Mouse (Mus musculus) cerebellum, adult 9-10 months (tissue): Measurements from ENCODE around the gene Slc25a20.
A peak's percentile ranks its signal among the peaks of the same experiment; 100 is the strongest.
"Not testable (repeated sequence)": the region's sequence is repeated elsewhere in the genome, so short reads cannot be mapped to it uniquely, and the experiment has no call there.

Experiments
- DNase-seq: peaks from one replicate; pipeline ENCODE4 v3.0.0; 2022

The Slc25a20 gene

DNA sequence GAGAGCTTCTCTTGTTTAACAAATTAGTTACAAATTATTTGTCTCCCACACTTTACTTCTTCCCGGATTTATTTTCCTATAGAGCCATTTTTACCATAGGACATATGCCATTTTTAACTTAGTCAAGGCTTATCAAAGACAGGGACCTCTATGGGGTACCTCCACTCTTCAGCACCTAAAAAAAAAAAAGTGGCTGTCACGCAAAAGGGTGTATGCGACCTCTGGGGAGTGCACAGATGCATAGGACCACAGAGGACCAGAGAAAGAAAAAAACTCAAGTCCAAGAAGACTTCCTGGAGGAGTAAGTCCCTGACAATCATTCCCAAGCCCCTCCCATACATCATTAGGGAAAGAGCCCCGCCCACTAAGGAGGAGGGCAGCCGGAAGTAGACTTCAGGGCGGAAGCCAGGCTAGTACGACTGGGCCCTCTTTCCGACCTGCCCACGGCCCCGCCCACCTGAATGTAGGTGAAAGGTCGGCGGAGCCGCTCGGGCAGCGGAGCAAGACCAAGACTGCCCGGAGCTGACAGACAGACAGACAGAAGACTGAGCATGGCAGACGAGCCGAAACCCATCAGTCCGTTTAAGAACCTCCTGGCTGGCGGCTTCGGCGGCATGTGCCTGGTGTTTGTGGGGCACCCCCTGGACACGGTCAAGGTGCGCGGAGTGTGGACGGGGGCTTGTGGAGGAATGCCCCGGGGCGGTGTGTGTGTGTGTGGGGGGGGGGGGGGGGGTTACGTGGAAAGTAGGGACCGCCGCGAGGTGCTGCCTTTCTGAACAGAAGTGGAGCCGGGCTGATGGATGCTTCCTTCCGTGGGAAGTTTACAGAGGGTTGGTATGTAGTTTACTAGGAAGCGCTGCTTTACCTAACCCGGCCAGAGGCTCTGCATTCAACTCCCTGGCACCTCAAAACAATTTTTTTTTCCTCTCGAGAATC lies at the start of gene Slc25a20:
TSS of gene Slc25a20 (plus strand) at position 412 of the 936 bp plus-strand sequence.
- peak; percentile 77 for DNase-seq

DNA sequence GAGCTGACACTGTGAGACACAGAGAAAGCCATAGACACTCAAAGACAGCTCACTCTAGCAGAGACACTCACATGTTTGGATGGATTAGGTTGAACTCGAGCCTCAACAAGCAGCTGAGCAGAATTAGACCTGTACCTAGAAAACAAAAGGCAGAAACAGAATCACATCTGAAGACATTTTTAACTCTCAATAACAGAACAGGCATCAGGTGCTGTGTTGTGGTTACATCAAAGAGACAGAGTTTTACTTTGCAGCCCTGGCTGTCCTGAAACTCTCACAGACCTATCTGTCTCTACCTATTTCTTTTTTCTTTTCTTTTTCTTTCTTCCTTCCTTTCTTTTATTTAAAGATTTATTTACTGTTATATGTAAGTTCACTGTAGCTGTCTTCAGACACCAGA lies 44.6 kb upstream of the Slc25a20 start:
- DNase-seq, result no peak

DNA sequence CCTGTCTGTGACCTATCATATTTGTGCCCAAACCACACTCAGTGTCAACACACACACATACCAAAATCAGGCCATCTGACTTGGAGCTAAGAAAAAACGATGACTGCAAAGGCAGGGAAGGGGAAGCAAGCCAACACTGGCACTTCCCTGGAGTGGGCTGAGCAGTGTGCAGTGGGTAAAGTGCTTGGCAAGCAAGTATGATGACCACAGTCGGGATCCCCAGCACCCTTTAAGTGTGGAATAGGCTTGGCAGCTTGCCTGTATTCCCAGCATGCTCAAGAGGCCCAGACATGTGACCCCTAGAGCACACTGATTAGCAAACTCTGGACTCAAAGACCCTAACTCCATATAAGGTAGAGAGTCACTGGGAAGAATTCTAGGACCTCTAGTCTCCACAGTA lies 35.4 kb upstream of the Slc25a20 start:
- DNase-seq, result no peak

DNA sequence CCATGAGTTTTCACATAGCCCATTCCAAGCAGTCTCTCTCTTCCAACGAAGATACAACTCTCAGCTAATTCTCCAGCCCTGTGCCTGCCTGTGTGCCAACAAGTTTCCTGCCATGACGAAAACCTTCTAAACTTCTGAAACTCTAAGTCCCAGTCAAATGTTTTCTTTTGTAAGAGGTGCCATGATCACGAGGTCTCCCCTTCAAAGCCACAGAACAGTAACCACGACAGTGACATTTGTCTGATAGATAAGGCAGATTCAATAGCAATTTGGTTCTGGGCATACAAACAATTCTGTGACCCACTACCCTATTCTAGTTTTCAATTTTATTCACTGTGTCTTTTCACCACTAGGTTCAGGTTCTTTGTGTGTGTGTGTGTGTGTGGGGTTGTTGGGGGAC lies 33.7 kb upstream of the Slc25a20 start:
- no peak for DNase-seq

DNA sequence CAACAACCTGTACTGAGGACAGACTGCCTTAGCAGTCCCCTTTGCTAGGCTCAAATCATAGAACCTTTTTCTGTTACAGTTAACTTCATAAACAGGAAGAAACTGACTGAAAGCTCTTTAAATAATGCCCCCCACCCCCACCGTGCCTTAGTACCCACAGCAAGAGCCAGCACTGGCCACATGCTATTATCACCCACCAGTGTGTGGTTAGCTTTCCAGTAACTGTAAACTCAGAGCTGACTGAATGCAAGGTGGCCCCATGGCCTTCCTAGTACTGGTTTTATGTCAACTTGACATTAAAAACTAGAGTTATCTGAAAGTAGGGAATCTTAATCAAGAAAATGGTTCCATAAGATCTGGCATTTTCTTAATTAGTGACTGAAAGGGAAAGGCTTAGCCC lies 31.2 kb upstream of the Slc25a20 start:
- no peak for DNase-seq

DNA sequence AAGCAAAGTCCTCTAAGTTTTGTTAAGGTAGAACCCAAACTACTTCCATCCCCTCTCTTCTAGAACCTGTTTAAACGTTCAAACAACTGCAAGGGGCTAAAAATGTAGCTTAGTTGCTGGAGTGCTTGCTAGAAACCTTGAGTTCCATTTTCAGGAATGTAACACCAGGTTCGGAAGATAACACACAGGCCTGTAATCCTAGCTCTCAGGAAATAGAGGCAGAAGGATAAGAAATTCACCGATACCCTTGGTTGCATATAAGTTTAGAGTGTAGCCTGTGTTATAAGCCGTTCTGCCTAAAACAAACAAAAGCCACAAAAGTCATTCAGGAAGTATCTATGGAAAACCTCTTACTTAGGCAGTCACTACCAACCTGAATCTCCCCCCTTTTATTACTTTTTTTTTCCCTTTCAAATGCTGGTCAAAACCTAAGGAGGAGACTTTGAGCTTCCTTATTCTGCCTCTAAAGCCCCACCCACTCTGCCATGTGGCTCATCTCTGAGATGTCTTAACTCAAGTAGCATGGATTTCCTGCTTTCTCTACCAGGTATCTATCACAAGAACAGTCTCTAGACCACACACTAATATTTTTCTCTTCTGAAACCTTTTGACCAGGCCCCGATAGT lies 30.1 kb upstream of the Slc25a20 start:
- DNase-seq, result no peak

DNA sequence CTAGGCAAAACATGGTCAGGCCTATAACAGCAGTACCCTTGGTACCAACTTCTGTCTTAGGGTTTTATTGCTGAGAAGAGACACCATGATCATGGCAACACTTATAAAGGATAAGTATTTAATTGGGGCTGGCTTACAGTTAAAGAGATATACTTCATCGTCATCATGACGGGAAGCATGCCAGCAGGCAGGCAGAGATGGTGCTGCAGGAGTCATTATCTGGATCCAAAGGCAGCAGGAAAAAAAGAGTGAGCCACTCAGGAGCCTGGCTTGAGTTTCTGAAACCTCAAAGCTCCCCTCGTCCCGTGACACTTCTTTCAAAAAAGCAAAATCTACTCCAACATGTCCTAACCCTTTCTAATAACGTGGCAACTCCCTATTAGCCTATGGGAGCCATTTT lies 29.5 kb upstream of the Slc25a20 start:
- DNase-seq, result no peak

DNA sequence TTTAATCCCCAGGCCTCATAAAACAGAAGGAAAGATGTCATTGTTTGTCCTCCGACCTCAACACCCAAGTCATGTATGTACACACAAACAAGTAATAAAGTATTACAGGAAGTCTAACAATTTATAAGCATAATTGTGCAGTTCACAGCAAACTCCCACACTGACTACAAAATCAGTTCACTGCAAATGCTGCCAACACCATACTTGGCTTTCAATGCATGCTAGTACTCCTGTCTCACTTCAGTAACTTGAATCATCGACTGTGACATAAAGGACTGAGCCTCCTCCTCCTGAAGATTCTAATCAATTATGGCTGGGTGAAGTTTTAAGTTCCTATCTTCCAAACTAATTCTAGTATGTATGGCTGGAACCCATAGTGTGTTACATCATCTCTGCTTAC lies 28.0 kb upstream of the Slc25a20 start:
- no peak for DNase-seq

DNA sequence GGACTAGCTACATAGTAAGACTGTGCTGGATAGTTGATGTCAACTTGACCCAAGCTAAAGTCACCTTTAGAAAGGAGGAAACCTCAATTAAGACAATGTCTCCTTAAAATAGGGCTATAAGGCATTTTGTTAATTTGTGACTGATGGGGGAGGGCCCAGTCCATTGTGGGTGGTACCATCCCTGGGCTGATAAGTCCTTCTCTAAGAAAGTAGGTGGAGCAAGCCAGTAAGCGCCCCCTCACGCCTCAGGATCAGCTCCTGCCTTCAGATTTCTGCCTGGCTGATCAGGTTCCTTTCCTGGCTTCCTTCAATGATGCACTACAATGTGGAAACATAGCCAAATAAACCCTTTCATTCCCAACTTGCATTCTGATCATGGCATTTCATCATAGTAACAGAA lies 26.5 kb upstream of the Slc25a20 start:
- DNase-seq, result no peak

DNA sequence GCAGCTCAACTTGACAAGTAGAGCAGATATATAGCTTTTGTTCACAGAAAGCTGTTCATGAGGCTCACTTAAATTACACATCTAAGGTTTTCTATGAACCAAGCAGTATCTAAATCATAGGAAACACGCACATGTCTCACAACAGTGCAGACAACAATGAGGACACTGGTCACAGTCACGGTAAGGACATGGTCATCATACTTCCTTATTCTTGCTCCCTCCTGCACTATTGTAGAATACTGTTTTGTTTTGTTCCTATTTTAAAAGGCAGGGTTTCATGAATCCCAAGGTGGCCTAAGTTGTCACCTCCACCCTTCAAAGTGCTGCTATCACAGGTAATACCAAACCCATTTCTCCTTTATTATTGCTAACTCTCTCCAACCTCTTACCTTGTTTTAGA lies 22.1 kb upstream of the Slc25a20 start:
- no peak for DNase-seq

DNA sequence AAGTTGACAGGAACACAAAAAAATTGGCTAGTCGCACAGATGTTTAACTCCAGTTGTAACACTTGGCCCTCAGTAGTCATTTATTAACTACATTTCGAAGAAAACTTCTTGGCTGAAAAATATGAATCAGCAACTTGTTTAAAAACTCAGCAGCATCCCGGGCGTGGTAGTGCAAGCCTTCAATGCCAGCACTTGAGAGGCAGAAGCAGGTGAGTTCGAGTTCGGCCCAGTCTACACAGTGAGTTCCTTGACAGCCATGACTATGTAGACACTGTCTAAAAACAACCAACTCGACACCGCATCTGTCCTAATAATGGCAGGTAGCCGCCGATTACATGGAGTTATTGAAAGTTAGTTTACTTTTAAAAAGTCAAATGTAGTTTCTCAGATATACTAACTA lies 13.7 kb upstream of the Slc25a20 start:
- peak; percentile 25 for DNase-seq

DNA sequence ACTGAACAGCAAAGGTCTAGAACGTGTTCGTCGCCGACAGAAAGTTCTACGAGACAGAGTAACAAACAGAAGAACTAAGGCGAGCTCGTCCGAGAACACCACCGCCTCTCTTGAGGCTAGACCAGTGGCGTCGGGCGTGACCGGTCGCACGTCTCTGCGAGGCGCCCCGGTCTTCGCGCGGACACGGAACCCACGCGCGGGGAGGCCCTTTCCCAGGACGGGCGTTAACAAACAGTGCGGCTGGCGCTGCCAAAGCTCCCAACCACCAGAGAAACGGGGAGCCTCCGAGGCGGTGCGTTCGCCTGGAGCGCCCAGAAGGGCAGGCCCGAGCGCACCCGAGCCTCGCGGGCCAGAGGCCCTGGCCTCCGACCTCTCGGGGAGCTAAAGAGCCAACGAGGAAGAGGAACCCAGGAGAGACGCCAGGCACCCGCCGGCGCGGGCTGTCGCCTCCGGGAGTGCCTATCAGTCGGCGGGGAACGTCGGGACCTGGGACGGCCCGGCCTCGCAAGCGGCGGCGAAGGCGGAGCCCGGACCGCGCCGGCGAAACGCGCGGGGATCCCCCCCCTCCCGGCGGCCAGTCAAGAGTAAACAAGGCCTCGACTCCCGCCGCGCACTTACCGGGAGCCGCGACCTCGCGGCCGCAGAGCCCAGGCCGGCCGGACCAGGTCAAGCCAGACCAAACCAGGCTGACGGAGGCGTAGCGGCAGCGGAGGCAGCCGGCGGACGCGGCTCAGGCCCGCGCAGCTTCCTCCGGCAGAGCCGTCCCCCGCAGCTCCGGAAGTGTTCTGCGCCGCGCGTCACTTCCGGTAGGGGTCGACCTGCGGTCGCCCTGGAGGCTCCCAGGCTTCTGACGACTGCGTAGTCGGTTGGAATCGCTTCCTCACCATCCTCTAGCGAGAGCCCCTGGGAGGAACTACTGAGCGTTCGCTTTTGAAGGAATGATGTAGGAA lies 13.0 kb upstream of the Slc25a20 start, which contains the start of gene Arih2:
TSS of gene Arih2 (minus strand) at position 776 of the 950 bp plus-strand sequence.
- DNase-seq, result peak; percentile 88

DNA sequence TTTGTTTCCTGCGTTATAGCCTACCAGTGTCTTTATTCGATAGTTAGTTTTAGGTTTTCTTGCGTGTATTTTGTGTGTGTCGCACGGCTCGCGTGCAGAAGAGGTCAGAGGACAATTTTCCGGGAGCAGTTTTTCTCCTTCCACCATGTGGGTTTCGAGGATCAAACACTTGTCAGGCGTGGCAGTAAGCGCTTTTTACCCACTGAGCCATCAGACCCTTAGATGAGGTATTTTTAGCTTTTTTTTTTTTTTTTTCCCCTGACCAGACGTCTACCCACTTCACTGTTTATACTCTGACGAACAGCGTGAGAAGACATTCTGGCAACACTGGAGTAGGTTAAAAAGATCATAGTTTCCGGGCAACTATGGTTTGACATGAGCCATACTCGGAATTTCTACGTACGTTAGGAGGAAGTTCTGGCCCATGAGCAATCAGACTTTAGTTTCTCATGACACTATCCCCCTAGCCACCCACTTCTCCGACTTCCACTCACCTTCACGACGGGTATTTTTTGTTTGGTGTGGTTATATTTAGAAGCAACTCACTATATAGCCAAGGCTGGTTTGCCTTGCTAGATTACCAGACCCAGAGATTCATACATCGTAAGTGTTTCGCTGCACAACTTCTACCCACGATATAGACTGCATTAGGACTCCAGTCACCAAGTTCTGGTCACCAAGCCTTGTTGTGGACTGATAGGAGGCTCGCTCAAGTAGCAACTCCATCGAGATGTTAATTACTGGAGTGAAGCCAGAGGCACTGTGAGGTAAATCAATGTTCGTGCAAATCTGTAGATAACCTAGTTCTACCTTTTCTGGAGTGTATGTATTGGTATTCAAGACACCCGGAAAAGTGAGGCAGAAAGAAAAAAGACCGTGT lies 12.1 kb upstream of the Slc25a20 start:
- DNase-seq, result peak; percentile 35

DNA sequence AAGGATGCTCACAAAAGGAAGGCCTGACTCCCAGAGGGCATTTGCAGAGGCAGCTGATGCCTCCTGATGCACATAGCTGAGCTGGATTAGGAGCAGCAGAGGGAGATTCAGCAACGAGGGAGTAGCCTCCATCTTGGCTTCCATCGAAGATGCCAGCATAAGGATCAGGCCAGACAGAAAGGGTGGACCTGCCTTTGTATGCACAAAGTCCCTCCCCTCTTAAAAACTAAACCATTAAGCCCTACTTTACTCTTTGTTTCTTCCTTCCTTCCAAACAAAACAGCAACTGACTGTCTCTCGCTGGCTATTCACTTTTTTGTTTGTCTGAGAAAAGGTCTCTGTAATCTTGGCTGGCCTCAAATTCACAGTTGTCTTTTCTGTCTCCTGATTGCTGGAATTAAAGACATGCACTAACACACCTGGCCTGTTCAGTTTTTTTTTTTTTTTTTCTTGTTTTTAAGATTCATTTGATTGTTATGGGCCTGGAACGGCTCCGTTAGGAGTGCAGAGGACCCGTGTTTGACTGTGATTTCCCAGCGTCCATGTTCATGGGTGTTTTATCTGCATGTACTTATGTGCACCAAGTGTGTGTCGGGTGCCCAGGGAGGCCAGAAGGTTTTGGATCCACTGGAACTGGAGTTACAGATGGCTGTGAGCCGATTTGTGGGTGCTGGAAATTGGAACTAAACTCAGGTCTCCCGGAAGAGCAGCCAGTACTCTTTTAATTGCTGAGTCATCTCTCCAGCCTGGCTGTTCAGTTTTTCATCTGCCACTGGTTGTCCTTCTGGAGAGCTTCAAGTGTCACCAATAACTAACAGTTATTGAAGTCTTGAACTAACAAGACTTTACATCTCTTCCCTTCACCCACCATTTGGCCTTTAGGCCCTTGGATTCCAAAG lies 7.1 kb upstream of the Slc25a20 start:
- DNase-seq, result no peak

DNA sequence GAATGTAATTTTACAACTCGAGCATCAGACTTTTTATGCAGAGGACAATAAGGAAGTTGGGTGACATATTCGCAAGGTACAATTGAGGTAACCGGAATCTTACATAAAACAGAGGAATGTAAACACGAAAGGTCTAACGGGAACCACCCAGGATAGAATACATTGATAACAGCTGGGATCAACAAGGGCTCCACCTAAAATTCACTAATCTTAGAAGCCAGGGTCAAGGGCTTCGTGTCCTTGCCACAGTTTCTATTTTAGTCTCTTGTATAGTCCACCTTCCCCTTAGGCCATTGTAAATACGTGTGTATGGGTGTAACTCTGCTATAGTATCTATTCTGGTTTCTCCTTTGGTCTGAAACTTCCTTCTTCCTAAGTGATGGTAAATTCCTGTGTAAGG lies 6.0 kb upstream of the Slc25a20 start:
- not testable (repeated sequence) for DNase-seq

DNA sequence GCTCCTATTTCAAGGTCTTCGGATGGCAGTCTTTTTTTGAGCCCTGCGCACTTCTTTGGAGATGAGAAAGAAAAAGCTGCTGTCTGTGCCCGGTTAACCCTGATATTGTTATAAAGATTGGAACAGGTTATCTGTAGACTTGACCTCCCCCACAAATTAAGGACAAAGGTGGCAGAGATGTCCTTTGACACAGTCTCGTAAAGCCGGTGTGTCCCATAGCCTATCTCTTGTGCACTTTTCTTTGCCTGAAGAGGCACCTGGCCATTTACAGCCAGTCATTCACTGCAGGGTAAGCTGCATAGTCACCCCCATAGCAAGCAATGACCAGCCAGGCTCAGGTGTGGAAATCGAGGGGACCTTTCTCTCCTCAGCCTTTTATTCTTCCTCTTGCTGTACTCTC lies 772 bp downstream of the Slc25a20 start:
- DNase-seq, result no peak

DNA sequence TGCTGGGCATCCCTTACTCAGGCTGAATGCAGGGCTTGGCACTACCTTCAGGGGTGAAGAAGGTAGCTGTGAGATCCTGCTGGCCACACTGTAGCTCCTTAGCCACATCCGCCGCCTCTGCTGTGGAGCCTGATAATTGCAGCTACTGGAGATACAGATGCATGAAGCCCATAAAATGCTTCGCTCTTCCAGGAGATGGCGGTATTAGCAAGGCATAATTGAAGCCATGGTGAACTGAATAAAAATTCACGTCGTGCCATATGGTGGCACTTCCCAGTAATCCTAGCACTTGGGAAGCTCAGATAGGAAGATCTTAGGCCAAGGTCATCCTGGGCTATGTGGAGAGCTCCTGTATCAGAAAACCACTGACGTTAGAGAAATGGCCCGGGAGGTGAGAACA lies 8.0 kb downstream of the Slc25a20 start:
- no peak for DNase-seq

DNA sequence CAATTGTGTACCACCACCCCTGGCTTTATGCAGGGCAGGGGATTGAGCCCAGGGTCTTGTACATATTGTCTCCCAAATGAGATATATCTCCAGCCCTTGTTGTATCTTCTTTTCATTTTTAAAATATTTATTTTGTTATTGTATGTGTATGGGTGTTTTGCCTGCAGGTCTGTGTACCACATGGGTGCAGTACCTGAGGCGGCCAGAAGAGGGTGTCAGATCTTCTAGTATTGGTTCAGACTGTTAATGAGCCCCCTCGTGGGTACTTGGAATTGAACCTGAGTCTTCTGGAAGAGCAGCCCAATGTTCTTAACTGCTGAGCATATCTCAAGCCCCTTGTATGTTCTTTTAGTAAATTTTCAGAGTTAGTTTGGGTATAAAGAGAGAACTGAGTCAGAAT lies 11.3 kb downstream of the Slc25a20 start:
- DNase-seq, result no peak

DNA sequence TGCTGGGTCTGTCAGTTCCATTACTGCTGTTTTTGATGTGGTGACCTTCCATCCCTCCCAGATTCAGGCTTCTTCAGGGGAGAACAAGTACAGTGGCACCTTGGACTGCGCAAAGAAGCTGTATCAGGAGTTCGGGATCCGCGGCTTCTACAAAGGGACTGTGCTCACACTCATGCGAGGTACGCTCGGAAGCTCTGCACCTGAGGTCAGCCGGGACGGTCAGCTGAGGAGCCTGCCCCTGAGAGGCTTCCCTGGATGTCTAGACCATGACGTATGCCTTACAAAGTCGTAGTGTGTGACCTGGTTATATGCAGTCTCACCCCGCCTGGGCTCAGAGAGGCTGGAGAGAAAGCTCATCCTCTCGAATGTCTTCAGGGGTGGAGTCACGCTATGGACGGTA lies 18.1 kb downstream of the Slc25a20 start:
- no peak for DNase-seq

DNA sequence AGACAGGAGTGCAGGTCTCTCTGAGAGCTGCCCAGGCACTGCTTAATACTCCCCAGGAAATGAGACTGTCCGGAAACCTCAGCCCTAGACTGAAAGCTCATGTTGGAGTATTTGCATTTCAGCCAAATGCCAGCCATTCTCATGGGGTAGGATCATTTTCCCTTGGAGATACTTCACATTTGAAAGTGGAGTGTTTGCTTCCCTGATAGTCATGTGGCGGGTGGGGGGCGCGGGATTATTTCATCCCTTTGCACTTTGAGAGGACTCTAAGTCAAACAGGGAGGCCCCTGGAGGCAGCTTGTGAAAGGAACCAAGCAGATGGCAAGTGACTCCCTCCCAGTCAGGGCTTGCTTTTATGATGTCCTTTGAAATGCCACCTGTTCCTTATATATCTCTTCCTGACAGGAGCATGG lies 24.6 kb downstream of the Slc25a20 start:
- no peak for DNase-seq

DNA sequence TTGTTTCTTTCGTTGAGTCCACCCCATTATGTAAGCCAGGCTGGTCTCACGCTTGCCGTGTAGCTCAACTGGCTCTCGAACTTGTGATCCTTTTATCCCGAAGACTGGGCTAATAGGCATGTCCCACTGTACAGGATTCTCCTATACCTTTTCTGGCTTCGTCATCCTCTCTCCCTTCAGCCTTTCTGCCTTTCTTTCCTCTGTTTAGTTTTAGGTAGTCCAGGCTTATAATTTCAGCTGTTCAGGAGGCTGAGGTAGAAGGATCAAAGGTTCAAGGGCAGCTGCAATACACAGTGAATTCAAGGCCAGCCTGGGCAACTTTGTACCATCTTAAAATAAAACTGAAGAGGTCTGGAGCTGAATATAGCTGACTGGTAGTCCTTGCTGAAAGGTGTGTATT lies 25.3 kb downstream of the Slc25a20 start:
- DNase-seq, result no peak
